Mouse (Mus musculus): ENCODE results near the gene Ppef2. TPM values are rescaled to one million over a fixed set of nuclear protein-coding genes. Genes with fewer than 3 reads are reported as not detected.

The Ppef2 gene
- polyA plus RNA-seq (2014; fragmentation: Nextera tagmentation; extraction: Ambion mirVana), result not detected in 2 replicates

GRCm38 (mm10) chr5:92256218-92256617 is at the start of gene Ppef2:
Ppef2 (minus strand) TSS chr5:92256278.
- 11% methylated on average over 6 of the region's 6 CpGs for WGBS

GRCm38 (mm10) chr5:92304291-92304690 is 48.2 kb upstream of the Ppef2 start:
- Histone ChIP-seq H3K4me2 (ENCODE audit: low read depth) (no peak overlapping the region), H3K4me1 (ENCODE audit: control insufficient read depth, insufficient read depth, low read length) (peaks cover 5% of the 10 kb centered on the region; the same call in 1 of the 2 replicates), H3K4me3 (ENCODE audit: low read depth, low read length) (no peak overlapping the region), H3K9ac (ENCODE audit: low read length) (no peak overlapping the region), H3K27me3 (ENCODE audit: control insufficient read depth, insufficient read depth, low read length) (no peaks in the 10 kb centered on the region), H3K9me3 (ENCODE audit: control insufficient read depth, low read length) (no peaks in the 10 kb centered on the region), H3K27ac (ENCODE audit: low read depth, low read length) (no peak overlapping the region), H3K36me3 (ENCODE audit: control insufficient read depth, insufficient read depth, low read length) (peaks cover 22% of the 10 kb centered on the region)
- ATAC-seq (ENCODE audit: insufficient read depth, low FRiP score, low TSS enrichment), result no peak
- DNase-seq (ENCODE audit: low spot score), result no peak
- 81% methylated on average over 3 of the region's 3 CpGs for WGBS

More at GRCm38 (mm10) chr5:92256218-92256617, at the start of gene Ppef2:
- no peak within 1 kb of the TSS for H3K4me2 ChIP-seq (ENCODE audit: low read depth)
- no peak for ATAC-seq (ENCODE audit: insufficient read depth, low FRiP score, low TSS enrichment)
- no peaks in the 10 kb centered on the region for H3K9me3 ChIP-seq (ENCODE audit: control insufficient read depth, low read length)
- H3K4me1 ChIP-seq (ENCODE audit: control insufficient read depth, insufficient read depth, low read length), result no peaks in the 10 kb centered on the region
- no peak within 1 kb of the TSS for H3K27ac ChIP-seq (ENCODE audit: low read depth, low read length)
- H3K9ac ChIP-seq (ENCODE audit: low read length), result no peak within 1 kb of the TSS
- H3K4me3 ChIP-seq (ENCODE audit: low read depth, low read length), result no peak within 1 kb of the TSS
- H3K36me3 ChIP-seq (ENCODE audit: control insufficient read depth, insufficient read depth, low read length), result no peaks in the 10 kb centered on the region
- no peaks in the 10 kb centered on the region for H3K27me3 ChIP-seq (ENCODE audit: control insufficient read depth, insufficient read depth, low read length)
- no peak for DNase-seq (ENCODE audit: low spot score)

DNA sequence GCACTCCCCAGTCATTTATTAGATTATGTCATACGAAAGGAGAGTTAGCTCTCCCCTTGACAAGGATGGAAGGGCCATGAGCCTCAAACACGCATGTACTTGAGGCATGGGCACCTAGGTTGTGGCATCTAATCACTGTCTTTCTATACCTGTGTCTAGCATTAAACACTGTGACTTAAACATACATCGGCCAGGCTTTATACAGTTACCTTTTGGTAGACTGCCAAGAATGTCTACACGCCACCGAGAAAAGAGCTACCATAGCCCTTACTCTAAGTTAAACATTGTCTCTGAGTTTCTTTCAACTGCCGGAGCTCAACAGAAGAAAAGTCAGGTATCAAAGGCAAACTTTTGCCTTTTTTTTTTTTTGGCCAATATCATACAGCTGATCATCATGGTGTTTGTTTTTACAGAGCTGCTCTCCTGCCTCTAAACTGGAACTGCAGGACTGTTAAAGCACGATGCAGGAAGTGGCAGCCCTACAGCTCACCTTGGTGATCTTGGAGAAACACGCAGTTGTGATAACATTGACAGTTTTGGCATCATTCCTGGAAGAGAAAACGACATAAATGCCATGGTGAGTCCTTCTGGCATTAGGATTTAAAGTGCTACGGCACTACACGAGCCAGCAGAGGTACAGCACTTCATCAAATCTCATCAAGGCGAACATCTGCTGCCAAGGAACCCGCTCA is 46.2 kb upstream of the Ppef2 start:
- no peaks in the 10 kb centered on the region for H3K27me3 ChIP-seq (ENCODE audit: control insufficient read depth, insufficient read depth, low read length)
- H3K4me1 ChIP-seq (ENCODE audit: control insufficient read depth, insufficient read depth, low read length), result no peaks in the 10 kb centered on the region
- WGBS, result 93% methylated on average over 13 of the region's 13 CpGs
- DNase-seq (ENCODE audit: low spot score) (no peak), ATAC-seq (ENCODE audit: insufficient read depth, low FRiP score, low TSS enrichment) (no peak)
- no peaks in the 10 kb centered on the region for H3K9me3 ChIP-seq (ENCODE audit: control insufficient read depth, low read length)
- no peak overlapping the region for H3K4me3 ChIP-seq (ENCODE audit: low read depth, low read length)
- no peak overlapping the region for H3K4me2 ChIP-seq (ENCODE audit: low read depth)
- H3K36me3 ChIP-seq (ENCODE audit: control insufficient read depth, insufficient read depth, low read length), result peaks cover 22% of the 10 kb centered on the region
- no peak overlapping the region for H3K9ac ChIP-seq (ENCODE audit: low read length)
- no peak overlapping the region for H3K27ac ChIP-seq (ENCODE audit: low read depth, low read length)

DNA sequence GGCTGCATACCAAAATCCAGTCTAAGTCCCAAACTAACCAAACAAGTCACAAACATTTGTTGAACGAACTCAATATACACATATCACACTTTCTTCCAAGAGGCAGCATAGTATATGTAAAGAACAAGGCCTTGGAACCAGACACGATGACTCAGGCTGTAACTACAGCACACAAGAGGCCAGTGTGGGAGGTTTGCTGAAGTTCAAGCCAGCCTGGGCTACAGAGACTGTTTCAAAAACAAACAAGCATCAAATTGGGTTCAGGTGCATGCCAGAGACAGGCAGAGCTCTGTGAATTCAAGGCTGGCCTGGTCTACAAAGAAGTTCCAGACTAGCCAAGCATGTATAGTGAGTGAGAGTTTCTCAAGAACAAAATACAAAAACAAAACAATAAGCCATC is 38.4 kb upstream of the Ppef2 start:
- Histone ChIP-seq H3K4me3 (ENCODE audit: low read depth, low read length) (no peak overlapping the region), H3K9ac (ENCODE audit: low read length) (no peak overlapping the region), H3K27me3 (ENCODE audit: control insufficient read depth, insufficient read depth, low read length) (no peaks in the 10 kb centered on the region), H3K4me2 (ENCODE audit: low read depth) (no peak overlapping the region), H3K4me1 (ENCODE audit: control insufficient read depth, insufficient read depth, low read length) (no peaks in the 10 kb centered on the region), H3K9me3 (ENCODE audit: control insufficient read depth, low read length) (no peaks in the 10 kb centered on the region), H3K36me3 (ENCODE audit: control insufficient read depth, insufficient read depth, low read length) (peaks cover 8% of the 10 kb centered on the region), H3K27ac (ENCODE audit: low read depth, low read length) (no peak overlapping the region)
- ATAC-seq (ENCODE audit: insufficient read depth, low FRiP score, low TSS enrichment), result no peak
- WGBS, result 85% methylated on average over 2 of the region's 2 CpGs
- no peak for DNase-seq (ENCODE audit: low spot score)

GRCm38 (mm10) chr5:92291652-92292414 is 35.8 kb upstream of the Ppef2 start:
- no peak overlapping the region for H3K4me3 ChIP-seq (ENCODE audit: low read depth, low read length)
- no peaks in the 10 kb centered on the region for H3K4me1 ChIP-seq (ENCODE audit: control insufficient read depth, insufficient read depth, low read length)
- DNase-seq (ENCODE audit: low spot score) (no peak), ATAC-seq (ENCODE audit: insufficient read depth, low FRiP score, low TSS enrichment) (no peak)
- H3K9ac ChIP-seq (ENCODE audit: low read length), result no peak overlapping the region
- H3K36me3 ChIP-seq (ENCODE audit: control insufficient read depth, insufficient read depth, low read length), result peaks cover 10% of the 10 kb centered on the region
- 92% methylated on average over 6 of the region's 6 CpGs for WGBS
- H3K4me2 ChIP-seq (ENCODE audit: low read depth), result no peak overlapping the region
- H3K27ac ChIP-seq (ENCODE audit: low read depth, low read length), result no peak overlapping the region
- no peaks in the 10 kb centered on the region for H3K27me3 ChIP-seq (ENCODE audit: control insufficient read depth, insufficient read depth, low read length)
- no peaks in the 10 kb centered on the region for H3K9me3 ChIP-seq (ENCODE audit: control insufficient read depth, low read length)

DNA sequence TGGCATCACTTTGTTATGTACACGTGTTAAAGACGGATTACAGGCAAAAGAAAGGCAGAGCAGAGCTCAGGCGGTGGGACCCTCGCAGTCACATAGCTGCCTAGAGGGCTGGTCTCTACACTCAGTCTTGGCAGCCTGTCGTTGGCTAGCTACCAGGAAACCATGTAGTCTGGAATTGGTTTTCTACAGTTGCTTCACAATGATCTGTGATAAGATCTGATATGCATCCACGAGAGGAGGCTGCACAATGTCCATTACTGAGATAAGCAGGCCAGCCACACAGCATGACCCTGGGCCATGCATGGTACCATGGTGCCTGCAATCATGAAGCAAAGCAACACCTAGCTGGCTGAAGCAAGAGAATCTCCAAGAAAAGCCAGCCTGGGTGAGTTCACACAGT is 31.8 kb upstream of the Ppef2 start:
- H3K27ac ChIP-seq (ENCODE audit: low read depth, low read length), result no peak overlapping the region
- DNase-seq (ENCODE audit: low spot score) (no peak), ATAC-seq (ENCODE audit: insufficient read depth, low FRiP score, low TSS enrichment) (no peak)
- H3K4me2 ChIP-seq (ENCODE audit: low read depth), result no peak overlapping the region
- H3K27me3 ChIP-seq (ENCODE audit: control insufficient read depth, insufficient read depth, low read length), result no peaks in the 10 kb centered on the region
- 94% methylated on average over 6 of the region's 6 CpGs for WGBS
- H3K9ac ChIP-seq (ENCODE audit: low read length), result no peak overlapping the region
- H3K4me1 ChIP-seq (ENCODE audit: control insufficient read depth, insufficient read depth, low read length), result no peaks in the 10 kb centered on the region
- H3K36me3 ChIP-seq (ENCODE audit: control insufficient read depth, insufficient read depth, low read length), result peaks cover 14% of the 10 kb centered on the region
- no peaks in the 10 kb centered on the region for H3K9me3 ChIP-seq (ENCODE audit: control insufficient read depth, low read length)
- no peak overlapping the region for H3K4me3 ChIP-seq (ENCODE audit: low read depth, low read length)

DNA sequence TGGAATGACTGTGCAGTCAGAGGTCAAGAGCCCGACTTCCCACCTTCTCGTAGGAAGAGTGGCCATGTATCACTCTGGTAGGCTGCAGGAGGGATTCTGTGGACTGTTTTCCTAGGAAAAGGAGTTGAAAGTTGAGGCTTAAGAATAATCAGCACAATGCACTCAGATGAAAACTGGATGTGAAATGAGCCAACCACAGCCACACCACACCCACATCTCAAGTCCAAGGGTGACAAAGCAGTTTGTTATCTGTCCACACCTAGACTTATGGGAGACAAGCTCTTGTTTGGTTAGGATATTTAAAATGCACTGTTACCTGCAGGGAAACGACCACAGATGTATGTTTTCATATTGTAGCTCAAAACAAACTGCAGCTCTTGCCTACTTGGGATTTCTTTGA is 27.0 kb upstream of the Ppef2 start:
- H3K4me1 ChIP-seq (ENCODE audit: control insufficient read depth, insufficient read depth, low read length), result no peaks in the 10 kb centered on the region
- H3K27ac ChIP-seq (ENCODE audit: low read depth, low read length), result no peak overlapping the region
- H3K9me3 ChIP-seq (ENCODE audit: control insufficient read depth, low read length), result no peaks in the 10 kb centered on the region
- H3K4me3 ChIP-seq (ENCODE audit: low read depth, low read length), result no peak overlapping the region
- no peak overlapping the region for H3K9ac ChIP-seq (ENCODE audit: low read length)
- ATAC-seq (ENCODE audit: insufficient read depth, low FRiP score, low TSS enrichment) (no peak), DNase-seq (ENCODE audit: low spot score) (no peak)
- H3K27me3 ChIP-seq (ENCODE audit: control insufficient read depth, insufficient read depth, low read length), result no peaks in the 10 kb centered on the region
- 73% methylated on average over 3 of the region's 3 CpGs for WGBS
- H3K4me2 ChIP-seq (ENCODE audit: low read depth), result no peak overlapping the region
- H3K36me3 ChIP-seq (ENCODE audit: control insufficient read depth, insufficient read depth, low read length), result peaks cover 8% of the 10 kb centered on the region

- ATAC-seq (ENCODE audit: insufficient read depth, low FRiP score, low TSS enrichment) (no peak), DNase-seq (ENCODE audit: low spot score) (no peak)
- no peak overlapping the region for H3K9ac ChIP-seq (ENCODE audit: low read length)
- no peak overlapping the region for H3K4me3 ChIP-seq (ENCODE audit: low read depth, low read length)
- H3K9me3 ChIP-seq (ENCODE audit: control insufficient read depth, low read length), result no peaks in the 10 kb centered on the region
- no peak overlapping the region for H3K4me2 ChIP-seq (ENCODE audit: low read depth)
- no peaks in the 10 kb centered on the region for H3K27me3 ChIP-seq (ENCODE audit: control insufficient read depth, insufficient read depth, low read length)
- no peaks in the 10 kb centered on the region for H3K4me1 ChIP-seq (ENCODE audit: control insufficient read depth, insufficient read depth, low read length)
- no peak overlapping the region for H3K27ac ChIP-seq (ENCODE audit: low read depth, low read length)
- WGBS, result 80% methylated on average over 4 of the region's 4 CpGs
- peaks cover 5% of the 10 kb centered on the region for H3K36me3 ChIP-seq (ENCODE audit: control insufficient read depth, insufficient read depth, low read length)
These were observed 26.5 kb upstream of the Ppef2 start for GRCm38 (mm10) chr5:92282571-92282970.
